Mouse (Mus musculus) embryonic facial prominence, embryonic 10.5 days (tissue): ENCODE measurements around the gene Slc32a1. TPM values are rescaled to one million over a fixed set of nuclear protein-coding genes. Genes with fewer than 3 reads are reported as not detected.
A peak's percentile ranks its signal among the peaks of the same experiment; 100 is the strongest.

Experiments
- DNase-seq: peaks from one replicate; pipeline ENCODE4 v3.0.0-alpha.2; 2017; ENCODE audit warnings: low spot score
- H3K27ac ChIP-seq: fragments of 300-500 bp; sonication (generic); replicated peaks from 2 replicates; pipeline ENCODE4 v1.5.1; 2016; ENCODE audit warnings: mild to moderate bottlenecking
- H3K27me3 ChIP-seq: fragments of 300-500 bp; sonication (generic); replicated peaks from 2 replicates; pipeline ENCODE4 v1.6.1; 2016; ENCODE audit warnings: low read depth, mild to moderate bottlenecking; ENCODE audit not compliant: poor library complexity, severe bottlenecking
- H3K36me3 ChIP-seq: fragments of 300-500 bp; sonication (generic); replicated peaks from 2 replicates; pipeline ENCODE4 v1.6.1; 2016; ENCODE audit warnings: mild to moderate bottlenecking, moderate library complexity
- H3K4me1 ChIP-seq: fragments of 300-500 bp; sonication (generic); 2 replicates; pipeline ENCODE4 v1.6.1; 2016
- H3K4me3 ChIP-seq: fragments of 300-500 bp; sonication (generic); 2 replicates; pipeline ENCODE4 v1.5.1; 2016; ENCODE audit warnings: mild to moderate bottlenecking, moderate library complexity
- H3K9me3 ChIP-seq: fragments of 300-500 bp; sonication (generic); 2 replicates; pipeline ENCODE4 v1.6.1; 2016; ENCODE audit warnings: mild to moderate bottlenecking
- WGBS: fragments of 180-500 bp; shearing (Covaris S2); methylation state at CpG from one replicate; pipeline ENCODE4 v1.1.7; 2016; 5-methylcytosine and 5-hydroxymethylcytosine counted together
- polyA plus RNA-seq: library from polyadenylated mRNA; unstranded; fragments of >200 nt; fragmentation: Nextera tagmentation; extraction: Ambion mirVana; gene quantifications from 2 replicates; pipeline ENCODE4 v1.2.1, GENCODE M21; 2016

The Slc32a1 gene
- polyA plus RNA-seq, result 0.05 and 0.15 TPM in 2 replicates

GRCm38 (mm10) chr2:158610488-158611325 lies at the start of gene Slc32a1:
Slc32a1 (plus strand) TSS chr2:158610767.
- Histone ChIP-seq H3K4me1 (peaks cover 46% of the 10 kb centered on the region), H3K27ac (no peak within 1 kb of the TSS), H3K9me3 (no peaks in the 10 kb centered on the region), H3K36me3 (no peaks in the 10 kb centered on the region), H3K4me3 (peak within 1 kb of the TSS; percentile 46), H3K27me3 (peaks cover 100% of the 10 kb centered on the region)
- peak; percentile 54 for DNase-seq
- under 1% methylated on average over 77 of the region's 77 CpGs for WGBS

GRCm38 (mm10) chr2:158560801-158561200 lies 49.8 kb upstream of the Slc32a1 start:
- 24% methylated on average over 9 of the region's 9 CpGs for WGBS
- Histone ChIP-seq H3K27ac (no peak overlapping the region), H3K4me3 (no peak overlapping the region), H3K4me1 (peaks cover 31% of the 10 kb centered on the region), H3K36me3 (no peaks in the 10 kb centered on the region), H3K27me3 (peaks cover 62% of the 10 kb centered on the region), H3K9me3 (no peaks in the 10 kb centered on the region)
- DNase-seq, result no peak

GRCm38 (mm10) chr2:158561371-158562144 lies 49.0 kb upstream of the Slc32a1 start:
- no peak overlapping the region for H3K27ac ChIP-seq
- WGBS, result 43% methylated on average over 3 of the region's 3 CpGs
- no peaks in the 10 kb centered on the region for H3K36me3 ChIP-seq
- no peak for DNase-seq
- peaks cover 62% of the 10 kb centered on the region for H3K27me3 ChIP-seq
- H3K9me3 ChIP-seq, result no peaks in the 10 kb centered on the region
- no peak overlapping the region for H3K4me3 ChIP-seq
- H3K4me1 ChIP-seq, result peaks cover 23% of the 10 kb centered on the region

GRCm38 (mm10) chr2:158570421-158571081 lies 40.0 kb upstream of the Slc32a1 start:
- WGBS, result 31% methylated on average over 13 of the region's 13 CpGs
- H3K4me3 ChIP-seq, result no peak overlapping the region
- no peaks in the 10 kb centered on the region for H3K36me3 ChIP-seq
- peaks cover 15% of the 10 kb centered on the region; the same call in 1 of the 2 replicates for H3K27me3 ChIP-seq
- H3K9me3 ChIP-seq, result no peaks in the 10 kb centered on the region
- H3K4me1 ChIP-seq, result no peaks in the 10 kb centered on the region
- no peak overlapping the region for H3K27ac ChIP-seq
- DNase-seq, result peak; percentile 74

GRCm38 (mm10) chr2:158579979-158580378 lies 30.6 kb upstream of the Slc32a1 start:
- Histone ChIP-seq H3K36me3 (no peaks in the 10 kb centered on the region), H3K27me3 (no peaks in the 10 kb centered on the region), H3K4me3 (no peak overlapping the region), H3K4me1 (no peaks in the 10 kb centered on the region), H3K27ac (no peak overlapping the region), H3K9me3 (no peaks in the 10 kb centered on the region)
- WGBS, result 68% methylated on average over 4 of the region's 4 CpGs
- no peak for DNase-seq

- Histone ChIP-seq H3K36me3 (no peaks in the 10 kb centered on the region), H3K27me3 (0 out of 2 replicates have a peak, but pooled peaks cover 5% of the 10 kb centered on the region), H3K27ac (no peak overlapping the region), H3K4me1 (peaks cover 14% of the 10 kb centered on the region), H3K9me3 (no peaks in the 10 kb centered on the region), H3K4me3 (no peak overlapping the region)
- 12% methylated on average over 12 of the region's 12 CpGs for WGBS
- DNase-seq, result peak; percentile 75
Observed at GRCm38 (mm10) chr2:158584621-158585358, 25.8 kb upstream of the Slc32a1 start.

GRCm38 (mm10) chr2:158588524-158589271 lies 21.9 kb upstream of the Slc32a1 start:
- Histone ChIP-seq H3K4me1 (peaks cover 23% of the 10 kb centered on the region), H3K27ac (no peak overlapping the region; the same call in 1 of the 2 replicates), H3K36me3 (no peaks in the 10 kb centered on the region), H3K9me3 (no peaks in the 10 kb centered on the region), H3K27me3 (0 out of 2 replicates have a peak, but pooled peaks cover 5% of the 10 kb centered on the region), H3K4me3 (no peak overlapping the region)
- 27% methylated on average over 8 of the region's 8 CpGs for WGBS
- DNase-seq, result no peak

- H3K9me3 ChIP-seq, result no peaks in the 10 kb centered on the region
- no peak for DNase-seq
- H3K27me3 ChIP-seq, result peaks cover 14% of the 10 kb centered on the region
- peaks cover 32% of the 10 kb centered on the region for H3K4me1 ChIP-seq
- H3K4me3 ChIP-seq, result no peak overlapping the region
- 64% methylated on average over 3 of the region's 3 CpGs for WGBS
- no peak overlapping the region for H3K27ac ChIP-seq
- H3K36me3 ChIP-seq, result no peaks in the 10 kb centered on the region
Observed at GRCm38 (mm10) chr2:158590495-158590894, 20.1 kb upstream of the Slc32a1 start.

GRCm38 (mm10) chr2:158591286-158591685 lies 19.3 kb upstream of the Slc32a1 start:
- peaks cover 22% of the 10 kb centered on the region for H3K27me3 ChIP-seq
- no peak overlapping the region for H3K4me3 ChIP-seq
- no peaks in the 10 kb centered on the region for H3K9me3 ChIP-seq
- DNase-seq, result peak; percentile 33
- H3K27ac ChIP-seq, result no peak overlapping the region
- 32% methylated on average over 5 of the region's 5 CpGs for WGBS
- H3K4me1 ChIP-seq, result peaks cover 33% of the 10 kb centered on the region
- H3K36me3 ChIP-seq, result no peaks in the 10 kb centered on the region

GRCm38 (mm10) chr2:158593371-158593770 lies 17.2 kb upstream of the Slc32a1 start:
- no peaks in the 10 kb centered on the region for H3K36me3 ChIP-seq
- no peak overlapping the region for H3K4me3 ChIP-seq
- peaks cover 37% of the 10 kb centered on the region for H3K27me3 ChIP-seq
- 86% methylated on average over 4 of the region's 4 CpGs for WGBS
- peaks cover 30% of the 10 kb centered on the region for H3K4me1 ChIP-seq
- H3K9me3 ChIP-seq, result no peaks in the 10 kb centered on the region
- no peak for DNase-seq
- no peak overlapping the region for H3K27ac ChIP-seq

- Histone ChIP-seq H3K4me3 (peak overlapping the region; percentile 11; the same call in 1 of the 2 replicates), H3K4me1 (peaks cover 19% of the 10 kb centered on the region), H3K27ac (no peak overlapping the region; the same call in 1 of the 2 replicates), H3K9me3 (no peaks in the 10 kb centered on the region), H3K36me3 (no peaks in the 10 kb centered on the region), H3K27me3 (peaks cover 51% of the 10 kb centered on the region)
- DNase-seq, result peak; percentile 86
- WGBS, result under 1% methylated on average over 12 of the region's 12 CpGs
Observed at GRCm38 (mm10) chr2:158595103-158595502, 15.5 kb upstream of the Slc32a1 start.
